Mouse (Mus musculus) liver, embryonic 12.5 days (tissue): ENCODE data around the gene Dzank1. TPM values are rescaled to one million over a fixed set of nuclear protein-coding genes. Genes with fewer than 3 reads are reported as not detected.

Experiments
- ATAC-seq: fragments of 200-750 bp; cut with Nextera tagmentation; 2 replicates; pipeline ENCODE4 v1.8.0; 2017; ENCODE audit warnings: moderate number of reproducible peaks, mild to moderate bottlenecking, moderate library complexity
- H3K27ac ChIP-seq: fragments of 300-500 bp; sonication (generic); 2 replicates; pipeline ENCODE4 v1.5.1; 2016; ENCODE audit warnings: mild to moderate bottlenecking
- H3K27me3 ChIP-seq: fragments of 300-500 bp; sonication (generic); replicated peaks from 2 replicates; pipeline ENCODE4 v1.6.1; 2016; ENCODE audit warnings: mild to moderate bottlenecking, moderate library complexity
- H3K36me3 ChIP-seq: fragments of 300-500 bp; sonication (generic); 2 replicates; pipeline ENCODE4 v1.6.1; 2016; ENCODE audit warnings: mild to moderate bottlenecking, moderate library complexity
- H3K4me1 ChIP-seq: fragments of 300-500 bp; sonication (generic); 2 replicates; pipeline ENCODE4 v1.6.1; 2016
- H3K4me2 ChIP-seq: fragments of 300-500 bp; sonication (generic); 2 replicates; pipeline ENCODE4 v1.6.1; 2016; ENCODE audit warnings: mild to moderate bottlenecking, moderate library complexity
- H3K4me3 ChIP-seq: fragments of 300-500 bp; sonication (generic); 2 replicates; pipeline ENCODE4 v1.5.1; 2016; ENCODE audit warnings: mild to moderate bottlenecking, moderate library complexity
- H3K9ac ChIP-seq: fragments of 300-500 bp; sonication (generic); 2 replicates; pipeline ENCODE4 v1.6.1; 2016; ENCODE audit warnings: mild to moderate bottlenecking, moderate library complexity
- H3K9me3 ChIP-seq: fragments of 300-500 bp; sonication (generic); replicated peaks from 2 replicates; pipeline ENCODE4 v1.6.1; 2016; ENCODE audit warnings: mild to moderate bottlenecking, moderate library complexity
- WGBS: fragments of 180-500 bp; shearing (Covaris S2); methylation state at CpG from one replicate; pipeline ENCODE4 v1.1.7; 2016; ENCODE audit not compliant: insufficient replicate concordance; 5-methylcytosine and 5-hydroxymethylcytosine counted together
- polyA plus RNA-seq: library from polyadenylated mRNA; unstranded; fragments of >200 nt; fragmentation: Nextera tagmentation; extraction: Ambion mirVana; gene quantifications from 2 replicates; pipeline ENCODE4 v1.2.1, GENCODE M21; 2016

Gene Dzank1
- polyA plus RNA-seq, 1 experiment from 2014 or later, result 0.21 TPM

DNA sequence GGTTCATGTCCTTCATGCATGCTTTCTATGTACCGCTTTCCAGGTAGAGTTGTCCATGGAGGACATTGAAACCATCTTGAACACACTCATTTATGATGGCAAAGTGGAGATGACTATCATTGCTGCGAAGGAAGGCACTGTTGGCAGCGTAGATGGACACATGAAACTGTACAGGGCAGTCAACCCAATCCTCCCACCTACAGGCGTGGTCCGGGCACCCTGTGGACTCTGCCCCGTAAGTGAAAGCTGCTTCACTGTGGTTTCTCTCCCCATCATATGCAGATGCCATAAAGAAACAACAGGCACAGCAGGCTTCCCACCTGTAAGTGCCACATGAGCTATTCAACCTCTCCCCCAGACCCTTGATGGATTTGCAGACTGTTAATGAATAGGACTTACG is 9.9 kb upstream of the Dzank1 start:
- no peaks in the 10 kb centered on the region for H3K4me1 ChIP-seq
- H3K9me3 ChIP-seq, result no peaks in the 10 kb centered on the region
- no peak overlapping the region for H3K4me3 ChIP-seq
- H3K4me2 ChIP-seq, result no peak overlapping the region
- no peak overlapping the region for H3K9ac ChIP-seq
- 88% methylated on average over 7 of the region's 7 CpGs for WGBS
- H3K36me3 ChIP-seq, result peaks cover 81% of the 10 kb centered on the region
- no peaks in the 10 kb centered on the region for H3K27me3 ChIP-seq
- H3K27ac ChIP-seq, result no peak overlapping the region
- ATAC-seq, result no peak

DNA sequence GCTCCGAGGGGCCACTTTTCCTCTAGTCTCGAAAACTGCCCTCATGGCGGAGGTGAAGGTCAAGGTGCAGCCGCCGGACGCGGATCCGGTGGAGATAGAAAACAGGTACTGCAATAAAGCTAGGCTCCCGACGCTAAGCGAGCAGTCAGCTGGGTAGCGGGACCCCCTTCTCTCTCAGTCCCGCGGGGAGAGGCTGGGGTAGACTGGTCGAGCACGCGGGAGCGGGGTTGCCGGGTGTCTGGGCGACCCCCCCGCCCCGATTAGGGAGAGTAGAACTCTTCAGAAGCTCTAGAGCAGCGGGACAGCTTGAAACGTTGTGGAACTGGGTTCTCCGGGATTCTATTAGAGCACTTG is 584 bp upstream of the Dzank1 start:
- 1% methylated on average over 25 of the region's 25 CpGs for WGBS
- Histone ChIP-seq H3K9ac (peak overlapping the region; percentile 92), H3K27me3 (peaks cover 23% of the 10 kb centered on the region), H3K27ac (peak overlapping the region; percentile 75), H3K36me3 (peaks cover 22% of the 10 kb centered on the region), H3K4me2 (peak overlapping the region; percentile 84), H3K4me3 (peak overlapping the region; percentile 96), H3K4me1 (peaks cover 20% of the 10 kb centered on the region), H3K9me3 (no peaks in the 10 kb centered on the region)
- peak; percentile 43 for ATAC-seq

DNA sequence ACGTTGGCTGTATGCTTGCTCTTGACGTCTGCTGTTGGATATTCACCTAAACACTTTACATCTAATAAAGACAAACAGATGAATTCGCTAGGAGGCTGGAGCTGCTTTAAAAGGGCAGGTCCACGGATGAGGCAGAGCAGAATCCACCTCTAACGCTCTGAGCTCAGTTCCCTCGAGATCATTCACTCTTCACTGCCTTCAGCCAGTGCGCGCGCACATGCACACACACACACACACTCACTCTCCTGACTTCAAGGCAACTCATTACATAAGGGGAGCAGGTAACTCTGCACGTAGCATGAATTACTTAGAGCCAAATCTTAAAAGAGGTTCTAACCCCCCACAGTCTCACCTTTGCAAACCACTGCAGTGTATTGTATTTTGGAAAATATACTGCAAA is 1.4 kb downstream of the Dzank1 start:
- H3K36me3 ChIP-seq, result peaks cover 11% of the 10 kb centered on the region; the same call in 1 of the 2 replicates
- H3K27me3 ChIP-seq, result peaks cover 23% of the 10 kb centered on the region
- H3K4me2 ChIP-seq, result no peak overlapping the region
- ATAC-seq, result no peak
- no peak overlapping the region for H3K9ac ChIP-seq
- no peak overlapping the region for H3K4me3 ChIP-seq
- H3K27ac ChIP-seq, result no peak overlapping the region
- no peaks in the 10 kb centered on the region for H3K9me3 ChIP-seq
- H3K4me1 ChIP-seq, result peaks cover 20% of the 10 kb centered on the region
- WGBS, result 50% methylated on average over 10 of the region's 10 CpGs

DNA sequence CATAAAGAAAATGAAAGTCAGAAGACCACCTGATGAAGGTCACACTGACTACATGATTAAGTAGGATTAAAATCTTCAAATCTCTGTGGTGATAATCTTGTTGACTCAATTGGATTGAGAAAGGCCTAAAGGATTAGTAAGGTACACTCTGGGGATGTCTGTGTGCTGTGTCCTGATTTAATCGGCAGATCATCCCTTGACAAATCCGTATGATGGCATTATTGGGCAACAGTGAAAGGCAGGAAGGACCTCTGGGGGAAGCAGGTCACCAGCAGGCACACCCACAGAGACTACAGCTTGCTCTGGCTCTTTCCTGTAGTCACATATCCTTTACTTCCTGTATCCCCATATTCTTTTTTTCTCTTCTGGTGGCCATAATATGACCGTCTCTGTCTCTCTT is 7.4 kb downstream of the Dzank1 start:
- Histone ChIP-seq H3K27ac (no peak overlapping the region), H3K9me3 (no peaks in the 10 kb centered on the region), H3K27me3 (peaks cover 8% of the 10 kb centered on the region; the same call in 1 of the 2 replicates), H3K36me3 (no peaks in the 10 kb centered on the region), H3K9ac (no peak overlapping the region), H3K4me1 (no peaks in the 10 kb centered on the region), H3K4me2 (no peak overlapping the region), H3K4me3 (no peak overlapping the region)
- WGBS, result 52% methylated on average over 3 of the region's 3 CpGs
- ATAC-seq, result no peak

DNA sequence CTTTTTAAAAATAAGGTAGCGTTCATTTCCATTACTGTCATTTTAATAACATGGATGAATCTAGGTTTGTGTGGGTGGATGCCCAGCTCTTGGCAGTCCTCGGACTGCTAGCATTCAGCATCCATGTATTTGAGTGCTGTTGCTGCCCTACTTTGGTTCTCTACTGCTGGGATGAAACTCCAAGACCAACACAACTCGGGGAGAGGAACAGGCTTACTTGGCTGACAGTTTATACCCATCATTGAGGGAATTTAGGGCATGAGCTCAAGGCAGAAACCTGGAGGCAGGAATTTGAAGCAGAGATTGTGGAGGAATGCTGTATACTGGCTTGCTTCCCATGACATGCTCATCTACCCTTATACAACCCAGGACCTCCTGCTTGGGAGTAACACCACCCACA is 12.6 kb downstream of the Dzank1 start:
- no peak overlapping the region for H3K4me3 ChIP-seq
- no peak overlapping the region for H3K9ac ChIP-seq
- H3K9me3 ChIP-seq, result no peaks in the 10 kb centered on the region
- 61% methylated on average over 3 of the region's 3 CpGs for WGBS
- no peak overlapping the region for H3K4me2 ChIP-seq
- H3K27me3 ChIP-seq, result 0 out of 2 replicates have a peak, but pooled peaks cover 3% of the 10 kb centered on the region
- no peaks in the 10 kb centered on the region for H3K4me1 ChIP-seq
- ATAC-seq, result no peak
- H3K27ac ChIP-seq, result no peak overlapping the region
- no peaks in the 10 kb centered on the region for H3K36me3 ChIP-seq

DNA sequence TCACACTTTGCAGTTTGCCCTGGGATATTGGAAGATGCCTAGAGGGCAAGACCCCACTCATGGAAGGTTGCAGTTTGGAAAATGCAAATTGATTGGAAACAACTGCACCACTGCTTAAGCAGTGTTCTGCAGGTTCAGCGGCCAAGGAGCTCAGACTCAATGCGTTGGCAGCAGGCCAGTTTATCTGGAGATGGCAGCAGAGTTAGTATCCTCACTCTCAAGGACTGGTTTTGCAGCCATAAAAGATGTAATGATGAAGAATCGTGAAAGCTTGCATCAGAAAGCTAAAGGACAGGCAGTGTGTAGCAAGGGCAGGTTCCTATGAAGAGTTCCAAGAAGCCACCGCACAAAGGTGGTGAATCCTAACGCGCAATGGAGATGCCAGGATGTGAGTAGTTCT is 25.1 kb downstream of the Dzank1 start:
- no peak overlapping the region for H3K4me3 ChIP-seq
- H3K4me2 ChIP-seq, result no peak overlapping the region
- H3K27ac ChIP-seq, result no peak overlapping the region
- no peak overlapping the region for H3K9ac ChIP-seq
- peaks cover 4% of the 10 kb centered on the region; the same call in 1 of the 2 replicates for H3K27me3 ChIP-seq
- no peaks in the 10 kb centered on the region for H3K4me1 ChIP-seq
- no peaks in the 10 kb centered on the region for H3K9me3 ChIP-seq
- 78% methylated on average over 6 of the region's 6 CpGs for WGBS
- ATAC-seq, result no peak
- no peaks in the 10 kb centered on the region for H3K36me3 ChIP-seq

DNA sequence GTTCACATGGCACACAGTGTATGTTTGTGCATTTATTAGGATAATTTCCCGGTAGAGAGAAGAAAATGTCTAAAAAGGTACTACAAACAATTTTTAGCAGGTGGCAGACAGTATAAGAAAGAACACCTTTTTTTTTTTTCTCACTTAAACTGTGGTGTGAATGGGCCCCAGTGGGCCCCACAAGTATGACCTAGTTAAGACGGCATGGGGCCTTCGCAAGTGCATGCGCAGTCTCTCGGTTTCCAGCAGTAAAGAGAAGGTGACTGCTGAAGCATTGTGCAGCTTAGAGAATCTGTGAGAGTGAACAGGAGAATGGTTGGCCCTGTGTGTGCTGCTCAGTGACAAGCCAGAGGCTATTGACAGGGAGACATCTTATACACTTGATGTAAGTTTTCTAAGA is 37.9 kb downstream of the Dzank1 start:
- no peak for ATAC-seq
- H3K27me3 ChIP-seq, result no peaks in the 10 kb centered on the region
- no peak overlapping the region for H3K27ac ChIP-seq
- H3K9me3 ChIP-seq, result peaks cover 3% of the 10 kb centered on the region; the same call in 1 of the 2 replicates
- H3K9ac ChIP-seq, result no peak overlapping the region
- no peaks in the 10 kb centered on the region for H3K4me1 ChIP-seq
- no peak overlapping the region for H3K4me2 ChIP-seq
- WGBS, result 80% methylated on average over 5 of the region's 5 CpGs
- no peak overlapping the region for H3K4me3 ChIP-seq
- H3K36me3 ChIP-seq, result no peaks in the 10 kb centered on the region

DNA sequence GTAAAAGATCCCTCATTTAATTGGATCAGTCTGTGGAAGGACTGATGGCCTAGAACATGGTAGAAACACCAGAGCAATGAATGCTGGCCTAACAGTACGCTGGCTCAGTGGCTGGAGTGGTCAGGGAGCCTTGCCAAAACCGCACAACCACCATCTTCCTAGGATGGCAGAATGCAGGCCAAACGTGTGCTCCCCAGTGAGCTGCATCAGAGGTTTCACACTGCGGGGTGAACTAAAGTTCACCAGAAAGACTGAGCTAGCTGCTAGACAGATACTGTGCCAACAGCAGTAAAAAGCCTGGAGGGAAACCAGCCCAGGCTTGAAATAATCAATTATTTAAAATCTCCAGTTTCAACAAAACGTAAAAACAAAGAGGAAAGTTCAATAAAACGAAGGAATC is 39.7 kb downstream of the Dzank1 start:
- H3K4me1 ChIP-seq, result no peaks in the 10 kb centered on the region
- H3K9me3 ChIP-seq, result peaks cover 3% of the 10 kb centered on the region; the same call in 1 of the 2 replicates
- no peak overlapping the region for H3K4me2 ChIP-seq
- H3K9ac ChIP-seq, result no peak overlapping the region
- no peak overlapping the region for H3K27ac ChIP-seq
- H3K36me3 ChIP-seq, result no peaks in the 10 kb centered on the region
- H3K27me3 ChIP-seq, result no peaks in the 10 kb centered on the region
- H3K4me3 ChIP-seq, result no peak overlapping the region
- WGBS, result 60% methylated on average over 6 of the region's 6 CpGs
- no peak for ATAC-seq

DNA sequence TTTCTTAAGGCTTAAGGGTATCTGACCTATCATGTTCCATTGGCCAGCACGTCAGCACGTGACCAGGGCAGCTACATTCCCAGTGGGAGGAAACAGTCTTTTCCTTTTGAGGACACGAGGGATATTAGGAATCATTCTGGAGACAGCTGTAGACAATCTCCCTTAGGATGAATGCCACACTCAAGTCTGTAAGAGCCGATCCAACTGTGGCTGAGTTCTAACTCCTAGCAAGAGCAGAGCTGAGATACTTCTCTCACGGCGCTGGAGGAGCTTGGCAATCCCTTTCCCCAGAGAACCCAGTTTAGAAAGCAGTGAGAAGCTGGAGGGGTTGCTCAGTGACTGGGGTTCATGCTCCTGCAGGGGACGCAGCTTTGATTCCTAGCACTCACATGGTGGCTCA is 41.8 kb downstream of the Dzank1 start:
- H3K9ac ChIP-seq, result no peak overlapping the region
- no peaks in the 10 kb centered on the region for H3K4me1 ChIP-seq
- ATAC-seq, result no peak
- no peaks in the 10 kb centered on the region for H3K27me3 ChIP-seq
- no peak overlapping the region for H3K4me3 ChIP-seq
- no peak overlapping the region for H3K27ac ChIP-seq
- H3K36me3 ChIP-seq, result no peaks in the 10 kb centered on the region
- 61% methylated on average over 7 of the region's 7 CpGs for WGBS
- no peak overlapping the region for H3K4me2 ChIP-seq
- H3K9me3 ChIP-seq, result no peaks in the 10 kb centered on the region

DNA sequence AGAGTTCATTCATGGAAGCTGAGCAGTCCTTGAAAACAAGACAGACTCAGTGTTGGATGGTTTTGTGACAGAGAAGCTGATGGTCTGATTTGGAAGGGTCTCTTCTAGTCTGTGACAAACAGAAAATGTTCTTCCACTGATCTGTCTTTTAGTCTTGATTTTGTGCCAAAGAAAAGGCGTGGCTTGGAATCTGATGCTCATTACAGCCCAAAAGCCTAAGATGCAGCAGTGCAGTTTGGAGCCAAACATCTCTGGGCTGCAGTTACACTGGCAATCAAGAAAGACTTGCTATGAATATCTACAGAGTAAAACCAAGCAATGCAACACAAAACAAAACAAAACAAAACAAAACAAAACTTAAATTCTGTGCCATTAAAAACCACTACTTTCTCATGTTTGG is 43.1 kb downstream of the Dzank1 start:
- H3K4me1 ChIP-seq, result no peaks in the 10 kb centered on the region
- no peaks in the 10 kb centered on the region for H3K36me3 ChIP-seq
- no peak overlapping the region for H3K4me3 ChIP-seq
- no peak overlapping the region for H3K4me2 ChIP-seq
- H3K9ac ChIP-seq, result no peak overlapping the region
- ATAC-seq, result no peak
- WGBS, result 57% methylated on average over 1 of the region's 1 CpGs
- H3K27ac ChIP-seq, result no peak overlapping the region
- no peaks in the 10 kb centered on the region for H3K9me3 ChIP-seq
- H3K27me3 ChIP-seq, result no peaks in the 10 kb centered on the region

DNA sequence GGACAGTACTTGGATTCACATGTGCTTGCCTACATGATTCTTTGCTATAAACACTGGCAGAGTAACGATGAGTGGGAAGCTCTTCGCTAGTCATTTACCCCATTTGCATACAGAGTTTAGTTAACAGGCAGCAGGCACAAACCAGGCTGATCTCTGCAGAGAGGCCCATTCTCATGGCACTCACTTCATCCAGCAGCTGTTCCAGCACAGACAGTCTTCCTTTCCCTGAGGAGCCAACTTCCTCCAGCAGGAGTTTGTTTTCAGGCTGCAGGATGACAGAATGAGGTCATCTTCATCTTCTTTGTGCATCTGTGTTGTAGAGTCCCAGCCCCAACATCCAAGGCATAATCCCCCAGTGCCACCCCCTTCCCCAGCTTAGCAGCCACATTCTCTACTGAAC is 47.8 kb downstream of the Dzank1 start:
- ATAC-seq, result no peak
- H3K27ac ChIP-seq, result no peak overlapping the region
- no peaks in the 10 kb centered on the region for H3K4me1 ChIP-seq
- 65% methylated on average over 2 of the region's 2 CpGs for WGBS
- H3K27me3 ChIP-seq, result no peaks in the 10 kb centered on the region
- no peaks in the 10 kb centered on the region for H3K9me3 ChIP-seq
- H3K36me3 ChIP-seq, result no peaks in the 10 kb centered on the region
- no peak overlapping the region for H3K4me2 ChIP-seq
- no peak overlapping the region for H3K9ac ChIP-seq
- H3K4me3 ChIP-seq, result no peak overlapping the region

DNA sequence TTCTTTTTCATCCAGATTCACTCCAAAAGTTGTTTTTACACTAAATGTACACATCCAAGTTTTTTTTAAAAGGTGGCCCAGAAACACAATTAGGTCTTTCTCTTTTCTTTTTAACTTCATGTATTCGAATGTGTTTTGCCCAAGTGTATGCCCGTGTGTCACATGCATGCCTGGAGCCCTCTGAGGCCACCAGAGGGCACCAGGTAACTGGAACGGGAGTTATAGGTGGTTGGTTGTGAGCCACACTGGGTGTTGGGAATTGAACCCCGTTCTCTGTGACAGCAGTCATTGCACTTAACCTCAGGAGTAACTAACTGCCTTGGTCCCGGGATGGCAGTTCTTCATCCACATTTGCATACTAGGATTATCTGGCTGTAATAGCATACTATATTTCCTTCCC is 60.0 kb downstream of the Dzank1 start:
- WGBS, result 52% methylated on average over 5 of the region's 5 CpGs

DNA sequence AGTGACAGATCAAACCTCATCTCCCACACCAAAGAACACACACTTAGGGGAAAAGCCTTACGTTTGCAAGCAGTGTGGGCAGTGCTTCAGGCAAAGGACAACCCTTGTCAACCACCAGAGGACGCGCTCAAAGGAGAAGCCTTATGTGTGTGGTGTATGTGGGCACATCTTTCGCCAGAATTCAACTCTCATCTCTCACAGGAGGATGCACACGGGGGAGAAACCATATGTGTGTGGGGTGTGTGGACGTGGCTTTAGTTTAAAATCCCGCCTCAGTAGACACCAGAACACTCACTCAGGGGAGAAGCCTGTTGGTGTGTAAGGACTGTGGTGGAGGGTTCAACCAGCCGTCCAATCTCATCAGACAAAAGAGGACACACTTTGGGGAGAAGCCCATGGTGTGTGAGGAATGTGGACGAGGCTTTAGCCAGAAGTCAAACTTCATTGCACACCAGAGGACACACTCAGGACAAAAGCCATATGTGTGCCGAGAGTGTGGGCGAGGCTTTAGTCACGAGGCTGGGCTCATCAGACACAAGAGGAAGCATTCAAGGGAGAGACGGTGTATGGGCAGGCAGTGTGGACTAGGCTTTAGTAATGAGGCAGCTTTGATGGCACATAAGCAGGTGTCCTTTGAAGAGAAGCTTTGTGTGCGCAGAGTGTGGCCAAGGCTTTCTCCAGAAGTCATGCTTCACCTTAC is 61.2 kb downstream of the Dzank1 start:
- ATAC-seq, result no peak
- WGBS, result 61% methylated on average over 14 of the region's 14 CpGs

More for the DNA sequence above, 60.0 kb downstream of the Dzank1 start:
- Histone ChIP-seq H3K9me3 (no peaks in the 10 kb centered on the region), H3K4me3 (no peak overlapping the region), H3K9ac (no peak overlapping the region), H3K27ac (no peak overlapping the region), H3K4me1 (no peaks in the 10 kb centered on the region), H3K27me3 (no peaks in the 10 kb centered on the region), H3K4me2 (no peak overlapping the region), H3K36me3 (no peaks in the 10 kb centered on the region)
- ATAC-seq, result no peak

More for the DNA sequence above, 61.2 kb downstream of the Dzank1 start:
- Histone ChIP-seq H3K9me3 (no peaks in the 10 kb centered on the region), H3K36me3 (no peaks in the 10 kb centered on the region), H3K4me2 (no peak overlapping the region), H3K27me3 (no peaks in the 10 kb centered on the region), H3K9ac (no peak overlapping the region), H3K27ac (no peak overlapping the region), H3K4me1 (no peaks in the 10 kb centered on the region), H3K4me3 (no peak overlapping the region)
